Mouse (Mus musculus): Measurements from ENCODE around the gene Smgc.
"Not testable (repeated sequence)": the region's sequence is repeated elsewhere in the genome, so short reads cannot be mapped to it uniquely, and the experiment has no call there.

Smgc gene

GRCm38 (mm10) chr15:91837965-91838364, at the start of gene Smgc:
Smgc (plus strand) TSS chr15:91838265.
- DNase-seq: no peak

DNA sequence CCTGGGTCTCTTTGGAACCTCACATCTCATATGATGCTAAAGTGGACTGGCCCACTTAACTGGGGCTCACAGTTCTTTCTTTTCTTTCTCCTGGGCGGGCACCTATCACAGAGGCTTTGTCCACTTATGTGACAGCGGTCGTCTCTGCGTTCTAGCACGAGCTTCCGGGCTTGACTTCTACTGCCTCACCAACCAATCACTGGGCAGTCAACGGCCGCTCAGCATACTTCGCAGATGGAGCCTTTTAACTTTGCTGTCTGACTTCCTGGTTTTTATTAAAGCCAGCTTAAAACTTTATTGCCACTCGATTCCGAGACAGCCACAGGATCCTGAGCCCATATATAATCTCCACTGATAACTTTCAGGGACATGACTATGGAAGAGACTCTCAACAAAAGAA, 49.7 kb upstream of the Smgc start:
- no peak for DNase-seq

DNA sequence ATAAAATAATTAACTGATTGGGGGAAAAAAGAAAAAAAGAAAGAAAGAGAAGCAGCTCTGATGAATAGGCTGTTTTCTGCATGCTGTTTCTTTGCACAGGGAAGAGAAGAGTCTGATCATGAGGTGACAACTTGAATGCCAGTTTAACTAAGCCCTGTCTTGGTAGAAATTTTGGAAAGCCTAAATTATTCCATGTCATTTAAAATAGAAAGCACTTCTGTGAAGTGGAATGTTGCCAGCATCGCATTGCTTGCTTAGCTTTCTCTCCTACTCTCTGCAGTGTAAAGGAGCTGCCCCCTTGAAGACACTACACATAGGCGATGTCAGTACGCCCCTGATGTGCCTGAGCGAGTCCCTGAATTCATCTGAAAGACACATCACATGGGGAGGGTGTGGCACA, 31.6 kb upstream of the Smgc start:
- peak; percentile 18 for DNase-seq

GRCm38 (mm10) chr15:91835319-91835718, 2.7 kb upstream of the Smgc start:
- no peak for DNase-seq

DNA sequence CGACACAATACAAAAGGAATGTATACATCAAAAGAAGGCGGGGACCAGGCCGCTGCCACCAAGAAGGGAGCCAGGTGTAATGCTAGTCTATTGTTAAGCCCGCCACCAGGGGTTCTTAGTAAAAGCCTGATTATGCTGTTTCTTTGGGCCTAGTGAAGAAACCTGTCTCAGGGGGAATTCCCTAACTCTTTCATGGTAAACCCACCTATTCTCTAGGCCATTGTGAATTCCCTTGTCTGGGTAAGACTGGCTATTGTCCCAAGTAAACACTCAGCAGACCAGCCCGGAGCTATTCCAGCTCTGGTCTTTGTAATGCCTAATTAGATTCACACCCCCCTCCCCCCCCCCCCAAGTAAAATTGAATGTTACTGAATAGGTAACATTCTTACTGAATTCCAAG, 26.1 kb downstream of the Smgc start:
- DNase-seq: not testable (repeated sequence)

- DNase-seq: no peak
These were observed 62.2 kb downstream of the Smgc start for GRCm38 (mm10) chr15:91900245-91900644.

DNA sequence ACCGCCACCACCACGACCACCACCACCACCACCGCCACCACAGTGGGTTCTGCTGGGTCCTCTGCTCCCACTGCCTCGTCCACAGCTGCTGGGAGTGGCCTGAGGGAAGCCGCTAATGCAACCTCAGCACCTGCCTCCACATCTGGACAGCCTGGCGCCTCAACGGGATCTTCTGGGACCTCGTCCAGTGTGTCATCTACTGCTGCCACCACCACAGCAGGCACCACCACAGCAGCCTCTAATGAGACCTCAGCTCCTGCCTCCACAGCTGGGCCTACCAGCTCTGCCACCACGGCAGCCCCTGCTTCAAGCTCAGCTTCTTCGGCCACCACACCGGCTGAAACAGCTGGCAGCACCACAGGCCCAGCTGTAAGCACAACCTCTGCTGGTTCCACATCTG, 69.0 kb downstream of the Smgc start:
- DNase-seq: peak; percentile 19
